Mouse (Mus musculus) hindbrain, embryonic 16.5 days (tissue): ENCODE data around the gene Slco2a1. TPM values are rescaled to one million over a fixed set of nuclear protein-coding genes. Genes with fewer than 3 reads are reported as not detected.

Experiments
- ATAC-seq: fragments of 200-750 bp; cut with Nextera tagmentation; 2 replicates; pipeline ENCODE4 v1.8.0; 2017; ENCODE audit warnings: moderate TSS enrichment, moderate library complexity
- H3K27ac ChIP-seq: fragments of 300-500 bp; sonication (generic); 2 replicates; pipeline ENCODE4 v1.5.1; 2014; ENCODE audit warnings: low read depth, mild to moderate bottlenecking, control low read depth, low read length, moderate library complexity
- H3K27me3 ChIP-seq: fragments of 300-500 bp; sonication (generic); replicated peaks from 2 replicates; pipeline ENCODE4 v1.6.1; 2014; ENCODE audit warnings: low read length; ENCODE audit not compliant: control insufficient read depth, insufficient read depth
- H3K36me3 ChIP-seq: fragments of 300-500 bp; sonication (generic); 2 replicates; pipeline ENCODE4 v1.6.1; 2014; ENCODE audit warnings: mild to moderate bottlenecking, low read length, moderate library complexity, mixed read lengths; ENCODE audit not compliant: control insufficient read depth, insufficient read depth
- H3K4me1 ChIP-seq: fragments of 300-500 bp; sonication (generic); 2 replicates; pipeline ENCODE4 v1.6.1; 2014; ENCODE audit warnings: low read depth, low read length; ENCODE audit not compliant: control insufficient read depth, insufficient read depth
- H3K4me2 ChIP-seq: fragments of 300-500 bp; sonication (generic); 2 replicates; pipeline ENCODE4 v1.6.1; 2014; ENCODE audit warnings: mild to moderate bottlenecking, low read length, control low read depth, moderate library complexity
- H3K4me3 ChIP-seq: fragments of 300-500 bp; sonication (generic); 2 replicates; pipeline ENCODE4 v1.5.1; 2014; ENCODE audit warnings: mild to moderate bottlenecking, low read length, control low read depth, moderate library complexity
- H3K9ac ChIP-seq: fragments of 300-500 bp; sonication (generic); 2 replicates; pipeline ENCODE4 v1.6.1; 2014; ENCODE audit warnings: low read depth, mild to moderate bottlenecking, control low read depth, low read length, moderate library complexity
- H3K9me3 ChIP-seq: fragments of 300-500 bp; sonication (generic); 2 replicates; pipeline ENCODE4 v1.6.1; 2014; ENCODE audit warnings: mild to moderate bottlenecking, low read length, moderate library complexity; ENCODE audit not compliant: control insufficient read depth
- WGBS: fragments of 180-500 bp; shearing (Covaris S2); extraction: QIAGEN DNeasy Blood & Tissue Kit; methylation state at CpG from one replicate; pipeline ENCODE4 v1.1.7; 2014; 5-methylcytosine and 5-hydroxymethylcytosine counted together
- polyA plus RNA-seq: library from polyadenylated mRNA; unstranded; fragments of >200 nt; fragmentation: Nextera tagmentation; extraction: Ambion mirVana; gene quantifications from 2 replicates; pipeline ENCODE4 v1.2.1, GENCODE M21; 2015

The Slco2a1 gene
- 4.6 and 4.7 TPM in 2 replicates for polyA plus RNA-seq

DNA sequence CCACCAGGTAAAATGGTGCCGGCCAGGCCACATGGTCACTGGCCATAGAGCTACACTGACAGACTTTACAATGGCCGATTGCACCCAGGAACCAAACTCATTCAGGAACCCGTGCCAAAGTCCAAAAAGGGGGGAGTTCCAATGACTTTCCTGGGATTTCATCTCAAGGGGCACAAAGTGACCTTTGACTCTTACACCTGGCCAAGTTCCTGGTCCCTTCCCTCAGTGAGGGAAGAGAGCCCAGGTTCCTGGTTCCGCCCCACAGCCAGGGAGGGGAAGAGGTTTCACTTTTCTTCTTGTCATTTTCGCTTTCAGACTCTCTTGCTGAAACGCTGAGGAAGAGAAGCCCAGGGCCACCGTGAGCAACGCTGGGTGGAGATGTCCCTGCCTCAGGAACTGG lies at the start of gene Slco2a1:
Gene Slco2a1, plus strand, starts transcription at position 251 of the 400 bp plus-strand sequence.
- no peak for ATAC-seq
- no peak within 1 kb of the TSS for H3K4me2 ChIP-seq

DNA sequence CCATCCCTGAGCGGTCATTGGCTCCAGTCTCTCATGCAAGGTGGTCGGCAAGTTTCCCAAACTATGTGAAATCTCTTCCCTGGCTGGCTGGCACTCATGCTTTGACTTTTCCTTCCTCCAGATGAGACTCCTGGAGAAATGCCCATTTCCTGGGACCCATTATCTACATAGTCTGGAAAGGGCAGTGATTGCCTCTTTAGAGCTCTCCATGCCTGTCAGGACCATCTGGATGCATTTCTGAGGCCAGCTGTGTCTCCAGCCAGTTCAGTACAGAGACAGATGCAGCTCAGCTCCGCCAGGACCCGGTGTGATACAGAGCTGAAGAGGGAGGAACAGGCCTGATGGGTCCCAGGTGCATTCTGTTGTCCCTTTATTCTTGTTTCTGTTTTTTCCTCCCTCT lies 46.3 kb upstream of the Slco2a1 start:
- Histone ChIP-seq H3K4me2 (no peak overlapping the region), H3K9me3 (no peaks in the 10 kb centered on the region), H3K27ac (no peak overlapping the region), H3K36me3 (no peaks in the 10 kb centered on the region), H3K4me3 (no peak overlapping the region), H3K4me1 (no peaks in the 10 kb centered on the region), H3K9ac (no peak overlapping the region), H3K27me3 (no peaks in the 10 kb centered on the region)
- peak; percentile 48; the same call in 1 of the 2 replicates for ATAC-seq
- 70% methylated on average over 4 of the region's 4 CpGs for WGBS

More for the DNA sequence above, at the start of gene Slco2a1:
- Histone ChIP-seq H3K27ac (no peak within 1 kb of the TSS), H3K9ac (no peak within 1 kb of the TSS), H3K9me3 (no peaks in the 10 kb centered on the region), H3K36me3 (no peaks in the 10 kb centered on the region), H3K4me3 (no peak within 1 kb of the TSS), H3K27me3 (no peaks in the 10 kb centered on the region), H3K4me1 (peaks cover 17% of the 10 kb centered on the region)
- 87% methylated on average over 8 of the region's 8 CpGs for WGBS

DNA sequence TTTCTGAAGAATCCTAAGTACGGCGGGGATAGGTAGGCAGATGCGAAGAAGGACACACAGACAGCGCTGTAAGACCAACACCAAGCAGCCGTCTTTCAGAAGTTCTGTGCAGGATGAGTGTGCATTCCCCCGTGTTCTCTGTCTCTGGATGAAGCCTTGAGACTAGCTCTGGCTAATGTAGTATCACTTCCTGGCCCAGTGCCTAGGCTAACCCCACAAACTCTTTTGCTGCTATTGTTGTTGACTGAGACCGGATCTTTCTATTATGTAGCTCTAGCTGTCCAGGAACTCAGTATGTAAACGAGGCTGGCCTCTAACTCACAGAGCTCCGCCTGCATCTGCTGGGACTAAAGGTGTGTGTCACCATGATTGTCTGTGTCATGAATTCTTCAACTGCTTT lies 43.6 kb upstream of the Slco2a1 start:
- Histone ChIP-seq H3K9ac (no peak overlapping the region), H3K4me2 (no peak overlapping the region), H3K4me1 (no peaks in the 10 kb centered on the region), H3K9me3 (no peaks in the 10 kb centered on the region), H3K27ac (no peak overlapping the region), H3K36me3 (no peaks in the 10 kb centered on the region), H3K4me3 (no peak overlapping the region), H3K27me3 (no peaks in the 10 kb centered on the region)
- no peak for ATAC-seq
- WGBS = 88% methylated on average over 9 of the region's 9 CpGs

DNA sequence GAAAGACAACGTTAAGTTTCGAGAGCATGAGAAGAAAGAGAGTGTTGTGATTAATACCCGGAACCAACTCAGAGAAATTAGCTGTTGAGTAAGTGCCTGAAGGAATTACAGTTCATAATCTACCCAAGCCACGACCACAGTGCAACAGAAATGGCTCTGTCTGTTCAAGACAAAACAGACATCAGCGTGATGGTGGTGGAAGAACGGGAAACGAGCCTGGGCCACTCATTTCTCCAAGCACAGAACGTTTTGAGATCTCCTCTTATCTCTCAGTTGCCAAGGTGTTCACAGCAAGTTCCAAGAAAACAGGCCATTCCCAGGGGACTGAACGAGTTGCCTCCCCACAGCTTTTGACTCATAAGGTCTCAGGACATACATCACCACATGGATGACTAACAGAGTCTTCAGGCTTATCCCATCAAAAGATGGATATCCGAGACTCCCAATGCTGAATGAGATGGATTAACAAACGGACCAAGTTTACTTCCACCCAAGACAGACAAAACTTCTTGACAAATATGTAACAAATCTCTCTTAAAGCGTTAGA lies 42.0 kb upstream of the Slco2a1 start:
- Histone ChIP-seq H3K36me3 (no peaks in the 10 kb centered on the region), H3K9ac (no peak overlapping the region), H3K4me2 (no peak overlapping the region), H3K9me3 (no peaks in the 10 kb centered on the region), H3K4me3 (no peak overlapping the region), H3K27ac (no peak overlapping the region), H3K4me1 (no peaks in the 10 kb centered on the region), H3K27me3 (no peaks in the 10 kb centered on the region)
- ATAC-seq = no peak
- WGBS = 81% methylated on average over 12 of the region's 12 CpGs

DNA sequence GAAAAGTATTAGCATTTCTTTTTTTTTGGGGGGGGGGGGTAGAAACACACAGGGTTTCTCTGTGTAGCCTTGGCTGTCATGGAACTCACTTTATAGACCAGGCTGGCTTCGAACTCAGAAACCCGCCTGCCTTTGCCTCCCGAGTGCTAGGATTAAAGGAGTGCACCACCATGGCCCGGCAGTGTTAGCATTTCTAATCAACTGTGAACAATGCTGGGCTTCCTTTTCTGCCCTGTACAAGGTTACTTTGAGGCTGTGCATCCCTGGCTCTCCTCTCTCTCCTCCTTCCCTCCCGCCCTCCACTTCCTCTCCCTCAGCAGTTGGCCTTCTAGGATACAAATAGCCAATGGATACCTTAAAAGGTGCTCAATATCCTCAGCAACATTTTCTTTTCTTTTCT lies 39.8 kb upstream of the Slco2a1 start:
- no peak overlapping the region for H3K9ac ChIP-seq
- no peaks in the 10 kb centered on the region for H3K4me1 ChIP-seq
- no peak overlapping the region for H3K4me2 ChIP-seq
- no peaks in the 10 kb centered on the region for H3K9me3 ChIP-seq
- H3K27ac ChIP-seq = no peak overlapping the region
- no peaks in the 10 kb centered on the region for H3K36me3 ChIP-seq
- no peaks in the 10 kb centered on the region for H3K27me3 ChIP-seq
- WGBS = 73% methylated on average over 5 of the region's 5 CpGs
- no peak overlapping the region for H3K4me3 ChIP-seq
- no peak for ATAC-seq

DNA sequence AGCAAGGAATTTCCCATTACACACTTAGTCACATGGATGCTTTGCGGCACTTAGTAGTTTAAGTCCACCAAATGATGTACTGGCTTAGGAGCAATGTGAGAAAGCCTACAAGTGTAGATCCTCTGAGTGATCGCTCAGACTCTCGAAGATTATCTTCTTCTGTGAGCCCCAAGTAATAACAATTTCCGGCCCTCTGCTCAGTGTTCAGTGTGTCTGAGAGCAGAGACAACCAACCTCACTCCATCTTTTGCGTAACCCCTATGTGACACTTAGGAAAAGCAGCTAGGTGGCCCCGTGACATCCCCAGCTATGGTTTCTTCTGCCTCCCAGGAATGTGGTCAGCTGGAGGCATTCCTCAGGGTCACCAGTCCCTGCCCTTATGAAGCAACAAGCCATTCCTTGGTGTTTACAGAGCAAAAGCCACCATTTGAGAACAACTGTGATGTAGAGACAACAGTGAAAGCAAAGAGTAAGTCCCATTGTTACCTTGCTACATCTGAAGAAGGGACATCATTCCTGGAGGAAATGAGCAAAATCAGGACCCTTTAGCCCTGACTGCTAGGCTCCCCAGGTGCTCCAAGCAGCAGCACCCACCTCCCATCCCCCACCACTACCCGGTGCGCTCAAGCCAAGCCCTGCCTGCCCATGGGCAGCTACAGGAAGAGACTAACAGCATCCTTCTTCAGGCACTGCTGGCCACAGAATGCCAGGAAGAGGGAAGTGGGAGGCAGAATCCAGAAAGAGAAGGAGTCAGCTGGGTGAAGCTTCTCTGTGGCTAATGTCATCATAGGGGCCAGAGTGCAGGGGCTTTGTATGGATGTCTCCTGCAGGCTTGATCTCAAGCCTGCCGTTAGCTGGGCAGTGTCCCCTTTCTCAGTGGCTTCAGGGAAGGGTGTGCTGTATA lies 37.2 kb upstream of the Slco2a1 start:
- Histone ChIP-seq H3K27me3 (no peaks in the 10 kb centered on the region), H3K36me3 (no peaks in the 10 kb centered on the region), H3K9ac (no peak overlapping the region), H3K4me2 (no peak overlapping the region), H3K4me3 (no peak overlapping the region), H3K27ac (no peak overlapping the region), H3K9me3 (no peaks in the 10 kb centered on the region), H3K4me1 (no peaks in the 10 kb centered on the region)
- ATAC-seq = no peak
- 91% methylated on average over 9 of the region's 9 CpGs for WGBS

DNA sequence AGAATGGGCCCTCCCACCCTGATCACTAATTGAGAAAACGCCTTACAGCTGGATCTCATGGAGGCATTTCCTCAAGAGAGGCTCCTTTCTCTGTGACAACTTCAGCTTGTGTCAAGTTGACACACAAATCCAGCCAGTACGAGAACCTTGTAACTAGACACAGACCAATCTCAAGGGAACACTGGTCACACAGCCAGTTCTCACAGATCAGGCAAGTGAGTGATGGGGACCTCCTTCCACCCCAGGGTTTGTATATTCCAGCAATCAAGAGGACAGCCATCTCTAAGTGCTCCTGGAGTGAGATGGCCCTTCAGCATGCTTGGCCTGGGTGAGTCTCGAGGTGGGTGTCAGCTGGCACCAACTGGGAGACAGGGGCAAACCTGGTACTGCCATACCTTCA lies 32.6 kb upstream of the Slco2a1 start:
- H3K4me3 ChIP-seq = no peak overlapping the region
- WGBS = 89% methylated on average over 3 of the region's 3 CpGs
- H3K27ac ChIP-seq = no peak overlapping the region
- no peaks in the 10 kb centered on the region for H3K9me3 ChIP-seq
- no peak for ATAC-seq
- H3K27me3 ChIP-seq = no peaks in the 10 kb centered on the region
- no peak overlapping the region for H3K4me2 ChIP-seq
- H3K9ac ChIP-seq = no peak overlapping the region
- no peaks in the 10 kb centered on the region for H3K4me1 ChIP-seq
- no peaks in the 10 kb centered on the region for H3K36me3 ChIP-seq

DNA sequence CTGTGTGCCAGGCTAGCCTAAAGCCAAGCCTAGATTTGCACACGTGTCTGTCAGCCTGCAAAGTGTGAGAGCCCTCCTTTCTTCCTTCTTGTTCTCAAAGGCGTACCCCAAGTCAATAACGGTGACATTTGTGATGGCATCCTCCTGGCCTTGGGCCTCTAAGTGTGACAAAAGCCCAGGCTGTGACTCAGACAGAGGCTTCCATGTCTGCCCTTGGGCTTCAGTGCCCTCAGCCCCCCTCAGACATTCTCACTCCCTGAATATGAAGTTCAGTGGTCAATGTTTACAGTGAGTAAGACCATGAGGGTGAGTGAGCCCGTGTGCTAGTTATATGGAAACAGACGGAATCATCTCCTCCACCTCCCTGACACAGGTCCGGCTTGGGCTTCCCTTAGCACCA lies 29.8 kb upstream of the Slco2a1 start:
- Histone ChIP-seq H3K4me1 (no peaks in the 10 kb centered on the region), H3K27me3 (no peaks in the 10 kb centered on the region), H3K27ac (no peak overlapping the region), H3K4me2 (no peak overlapping the region), H3K9me3 (no peaks in the 10 kb centered on the region), H3K36me3 (no peaks in the 10 kb centered on the region), H3K9ac (no peak overlapping the region), H3K4me3 (no peak overlapping the region)
- no peak for ATAC-seq
- 83% methylated on average over 6 of the region's 6 CpGs for WGBS

DNA sequence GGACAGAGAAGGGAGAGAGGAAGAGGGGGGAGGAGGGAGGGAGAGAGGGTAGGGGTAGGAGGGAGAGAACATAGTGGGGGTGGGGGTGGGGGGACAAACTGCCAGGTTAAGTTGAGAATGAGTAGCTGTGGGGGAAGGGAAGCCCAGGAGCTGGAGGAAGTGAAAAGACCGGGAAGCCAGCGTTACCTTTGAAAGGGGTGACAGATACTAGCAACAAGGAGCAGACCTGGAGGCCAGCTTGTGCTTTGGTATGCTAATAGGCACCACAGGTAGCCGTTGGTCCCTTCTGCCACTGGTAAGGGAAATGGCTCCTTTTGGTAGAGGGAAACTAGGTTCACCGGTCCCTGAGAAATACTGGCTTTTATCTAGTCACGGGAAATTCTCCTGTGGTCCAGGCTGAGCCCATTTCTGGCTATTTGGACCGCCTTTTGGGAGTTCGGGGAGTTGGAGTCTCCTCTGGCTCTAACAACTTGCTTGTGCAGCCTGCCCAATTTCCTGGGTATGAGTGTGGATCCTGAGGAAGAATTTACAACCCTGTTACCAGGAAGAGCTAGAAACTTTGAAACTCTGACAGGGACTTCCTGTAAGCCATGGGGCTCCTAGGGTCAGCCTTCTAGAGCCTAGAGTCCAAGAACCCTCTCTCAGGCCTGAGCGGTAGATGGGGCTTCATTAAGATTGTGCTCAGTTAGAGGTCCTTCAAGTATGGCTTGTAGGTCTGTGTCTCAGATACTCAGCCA lies 27.0 kb upstream of the Slco2a1 start:
- ATAC-seq = no peak
- Histone ChIP-seq H3K27me3 (no peaks in the 10 kb centered on the region), H3K4me2 (no peak overlapping the region)

More for the DNA sequence above, 27.0 kb upstream of the Slco2a1 start:
- no peaks in the 10 kb centered on the region for H3K4me1 ChIP-seq
- H3K9me3 ChIP-seq = no peaks in the 10 kb centered on the region
- H3K4me3 ChIP-seq = no peak overlapping the region
- H3K27ac ChIP-seq = no peak overlapping the region
- 27% methylated on average over 8 of the region's 8 CpGs for WGBS
- H3K36me3 ChIP-seq = no peaks in the 10 kb centered on the region
- H3K9ac ChIP-seq = no peak overlapping the region
